Mouse (Mus musculus) midbrain, embryonic 12.5 days (tissue): ENCODE data around the gene Brap. TPM values are rescaled to one million over a fixed set of nuclear protein-coding genes. Genes with fewer than 3 reads are reported as not detected.

Source experiments
- ATAC-seq: fragments of 200-750 bp; cut with Nextera tagmentation; 2 replicates; pipeline ENCODE4 v1.8.0; 2017; ENCODE audit warnings: low read depth, moderate TSS enrichment, moderate library complexity; ENCODE audit not compliant: low FRiP score
- H3K27ac ChIP-seq: fragments of 300-500 bp; sonication (generic); replicated peaks from 2 replicates; pipeline ENCODE4 v1.5.1; 2016; ENCODE audit warnings: mild to moderate bottlenecking
- H3K27me3 ChIP-seq: fragments of 300-500 bp; sonication (generic); 2 replicates; pipeline ENCODE4 v1.6.1; 2016; ENCODE audit warnings: mild to moderate bottlenecking
- H3K36me3 ChIP-seq: fragments of 300-500 bp; sonication (generic); 2 replicates; pipeline ENCODE4 v1.6.1; 2016
- H3K4me1 ChIP-seq: fragments of 300-500 bp; sonication (generic); 2 replicates; pipeline ENCODE4 v1.6.1; 2016
- H3K4me2 ChIP-seq: fragments of 300-500 bp; sonication (generic); replicated peaks from 2 replicates; pipeline ENCODE4 v1.6.1; 2016; ENCODE audit warnings: mild to moderate bottlenecking, moderate library complexity
- H3K4me3 ChIP-seq: fragments of 300-500 bp; sonication (generic); 2 replicates; pipeline ENCODE4 v1.5.1; 2016; ENCODE audit warnings: mild to moderate bottlenecking
- H3K9ac ChIP-seq: fragments of 300-500 bp; sonication (generic); replicated peaks from 2 replicates; pipeline ENCODE4 v1.6.1; 2016; ENCODE audit warnings: mild to moderate bottlenecking, moderate library complexity
- H3K9me3 ChIP-seq: fragments of 300-500 bp; sonication (generic); 2 replicates; pipeline ENCODE4 v1.6.1; 2016; ENCODE audit warnings: mild to moderate bottlenecking
- WGBS: fragments of 180-500 bp; shearing (Covaris S2); methylation state at CpG from one replicate; pipeline ENCODE4 v1.1.7; 2016; 5-methylcytosine and 5-hydroxymethylcytosine counted together
- polyA plus RNA-seq: library from polyadenylated mRNA; unstranded; fragments of >200 nt; fragmentation: Nextera tagmentation; extraction: Ambion mirVana; gene quantifications from 2 replicates; pipeline ENCODE4 v1.2.1, GENCODE M21; 2016

Brap gene
- polyA plus RNA-seq, 1 experiment from 2014 or later: 49.0 TPM

- no peak overlapping the region for H3K27ac ChIP-seq
- no peaks in the 10 kb centered on the region for H3K27me3 ChIP-seq
- no peak overlapping the region for H3K4me2 ChIP-seq
- H3K4me1 ChIP-seq: peaks cover 10% of the 10 kb centered on the region; the same call in 1 of the 2 replicates
- WGBS: 81% methylated on average over 3 of the region's 3 CpGs
- H3K9me3 ChIP-seq: no peaks in the 10 kb centered on the region
- H3K36me3 ChIP-seq: 0 out of 2 replicates have a peak, but pooled peaks cover 3% of the 10 kb centered on the region
- no peak for ATAC-seq
- H3K4me3 ChIP-seq: no peak overlapping the region
- H3K9ac ChIP-seq: no peak overlapping the region
These were observed 61.5 kb downstream of the Brap start for GRCm38 (mm10) chr5:121721841-121722240.

DNA sequence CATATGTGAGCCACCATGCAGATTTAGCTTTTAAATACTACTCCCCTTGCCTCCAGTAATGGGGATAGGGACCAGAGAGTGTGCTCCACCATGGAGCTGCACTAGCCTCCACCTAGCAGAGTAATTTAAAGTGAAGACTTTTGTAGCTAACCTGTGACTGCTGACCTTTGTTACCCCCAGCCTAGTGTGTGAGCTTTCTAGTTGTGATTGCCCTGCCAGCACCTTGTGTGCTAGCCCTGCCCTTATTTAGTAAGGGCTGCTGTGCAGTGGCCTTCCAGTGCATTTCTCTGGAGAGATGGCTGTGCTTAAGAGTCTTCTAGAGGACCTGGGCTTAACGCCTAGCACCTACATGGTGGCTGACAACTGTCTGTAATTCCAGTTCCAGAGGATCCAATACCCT, 64.3 kb downstream of the Brap start:
- H3K36me3 ChIP-seq: peaks cover 13% of the 10 kb centered on the region; the same call in 1 of the 2 replicates
- no peak overlapping the region for H3K9ac ChIP-seq
- WGBS: 93% methylated on average over 1 of the region's 1 CpGs
- no peak for ATAC-seq
- H3K27ac ChIP-seq: no peak overlapping the region
- no peak overlapping the region for H3K4me3 ChIP-seq
- H3K27me3 ChIP-seq: no peaks in the 10 kb centered on the region
- no peaks in the 10 kb centered on the region for H3K9me3 ChIP-seq
- H3K4me2 ChIP-seq: no peak overlapping the region
- peaks cover under 1% of the 10 kb centered on the region; the same call in 1 of the 2 replicates for H3K4me1 ChIP-seq

DNA sequence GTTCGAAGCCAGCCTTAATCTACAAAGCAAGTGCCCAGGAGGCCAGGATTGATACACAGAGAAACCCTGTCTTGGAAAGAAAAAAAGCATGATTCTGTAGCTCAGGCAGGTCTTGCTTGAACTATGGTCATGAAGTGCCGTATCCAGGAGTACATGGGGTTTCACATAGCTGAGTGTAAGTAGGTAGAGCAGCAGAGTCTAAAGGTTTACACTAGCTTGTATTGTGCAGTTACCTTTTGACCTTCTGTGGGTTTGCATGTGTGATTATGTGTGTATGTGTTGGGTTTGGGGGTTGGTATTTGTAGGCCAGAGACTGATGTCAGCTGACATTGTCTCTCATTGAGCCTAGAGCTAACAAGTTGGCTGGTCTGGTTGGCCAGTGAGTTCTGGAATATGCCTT, 69.7 kb downstream of the Brap start:
- H3K4me1 ChIP-seq: no peaks in the 10 kb centered on the region
- H3K4me2 ChIP-seq: no peak overlapping the region
- no peak overlapping the region for H3K9ac ChIP-seq
- H3K27me3 ChIP-seq: no peaks in the 10 kb centered on the region
- no peak overlapping the region for H3K27ac ChIP-seq
- no peak overlapping the region for H3K4me3 ChIP-seq
- no peak for ATAC-seq
- peaks cover 16% of the 10 kb centered on the region; the same call in 1 of the 2 replicates for H3K36me3 ChIP-seq
- H3K9me3 ChIP-seq: no peaks in the 10 kb centered on the region
- WGBS: 95% methylated on average over 2 of the region's 2 CpGs

DNA sequence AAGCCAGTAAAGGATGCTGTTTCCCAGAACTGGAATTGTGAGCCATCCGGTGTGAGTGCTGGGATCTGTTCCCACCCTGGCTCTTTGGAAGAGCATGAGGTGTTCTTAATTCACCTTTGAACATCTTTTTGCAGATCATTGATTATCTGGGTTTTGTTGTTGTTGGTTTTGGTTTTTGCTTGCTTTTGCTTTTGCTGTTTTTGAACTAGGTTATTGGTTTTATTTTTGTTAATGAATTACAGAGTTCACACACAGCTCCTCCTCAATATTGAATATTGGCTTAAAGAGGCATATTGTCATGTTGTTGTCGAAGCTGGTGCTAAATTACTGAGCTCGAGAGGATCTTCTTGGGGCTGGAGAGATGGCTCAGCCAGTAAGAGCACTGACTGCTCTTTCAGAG, 76.3 kb downstream of the Brap start:
- WGBS: 94% methylated on average over 3 of the region's 3 CpGs
- Histone ChIP-seq H3K27me3 (no peaks in the 10 kb centered on the region), H3K4me1 (no peaks in the 10 kb centered on the region), H3K27ac (no peak overlapping the region), H3K36me3 (peaks cover 9% of the 10 kb centered on the region; the same call in 1 of the 2 replicates), H3K4me2 (no peak overlapping the region), H3K9ac (no peak overlapping the region), H3K4me3 (no peak overlapping the region), H3K9me3 (no peaks in the 10 kb centered on the region)
- no peak for ATAC-seq

Other genes with a start within 250 kb of the Brap start
- 0.96 and 1.1 TPM in 2 replicates for gene Tmem116, start 208.7 kb upstream of the Brap start, polyA plus RNA-seq
- gene Erp29, start 208.1 kb upstream of the Brap start, polyA plus RNA-seq: 130 and 137 TPM in 2 replicates
- gene Adam1b, start 157.1 kb upstream of the Brap start, polyA plus RNA-seq: 0.07 TPM in 1 of 2 replicates, not detected in the other
- 3.0 and 3.4 TPM in 2 replicates for gene Adam1a, start 115.1 kb upstream of the Brap start, polyA plus RNA-seq
- not detected in 2 replicates for gene Gm42878, start 115.1 kb upstream of the Brap start, polyA plus RNA-seq
- gene Mapkapk5, start 114.7 kb upstream of the Brap start, polyA plus RNA-seq: 56.4 and 58.2 TPM in 2 replicates
- 92.5 and 94.1 TPM in 2 replicates for gene Aldh2, start 66.7 kb upstream of the Brap start, polyA plus RNA-seq
- 1.3 and 1.7 TPM in 2 replicates for gene Acad12, start 41.6 kb upstream of the Brap start, polyA plus RNA-seq
- 1.9 and 2.3 TPM in 2 replicates for gene Acad10, start within 50 bp of the Brap start, polyA plus RNA-seq
- 68.1 and 77.6 TPM in 2 replicates for gene Atxn2, start 50.8 kb downstream of the Brap start, polyA plus RNA-seq
- gene Sh2b3, start 177.1 kb downstream of the Brap start, polyA plus RNA-seq: 8.8 and 9.0 TPM in 2 replicates
- gene Pheta1, start 188.4 kb downstream of the Brap start, polyA plus RNA-seq: 53.0 and 53.5 TPM in 2 replicates